Mouse (Mus musculus) frontal cortex, postnatal 25 days (tissue): Measurements from ENCODE around the gene Zglp1.

ENCODE experiments used
- DNase-seq, 2 experiments: peaks; one replicate each; pipeline ENCODE4 v3.0.0; 2022; ENCODE audit warnings: low spot score in 2 of 2

Gene Zglp1

DNA sequence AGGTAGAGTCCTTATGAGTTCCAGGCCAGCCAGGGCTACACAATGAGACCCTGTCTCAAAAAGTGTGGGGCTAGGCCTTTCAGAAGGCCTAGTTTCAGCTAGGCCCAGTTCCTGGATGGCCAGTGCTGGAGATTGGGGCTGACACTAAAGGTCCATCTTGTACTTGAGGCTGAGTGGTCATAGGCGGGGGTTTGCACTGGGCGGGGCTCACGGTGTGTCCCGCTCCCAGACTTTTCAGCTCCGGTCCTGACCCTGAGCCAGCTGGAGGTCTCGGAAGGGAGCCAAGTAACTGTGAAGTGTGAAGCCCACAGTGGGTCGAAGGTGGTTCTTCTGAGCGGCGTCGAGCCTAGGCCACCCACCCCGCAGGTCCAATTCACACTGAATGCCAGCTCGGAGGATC is 40.0 kb downstream of the Zglp1 start:
- no peak for DNase-seq

DNA sequence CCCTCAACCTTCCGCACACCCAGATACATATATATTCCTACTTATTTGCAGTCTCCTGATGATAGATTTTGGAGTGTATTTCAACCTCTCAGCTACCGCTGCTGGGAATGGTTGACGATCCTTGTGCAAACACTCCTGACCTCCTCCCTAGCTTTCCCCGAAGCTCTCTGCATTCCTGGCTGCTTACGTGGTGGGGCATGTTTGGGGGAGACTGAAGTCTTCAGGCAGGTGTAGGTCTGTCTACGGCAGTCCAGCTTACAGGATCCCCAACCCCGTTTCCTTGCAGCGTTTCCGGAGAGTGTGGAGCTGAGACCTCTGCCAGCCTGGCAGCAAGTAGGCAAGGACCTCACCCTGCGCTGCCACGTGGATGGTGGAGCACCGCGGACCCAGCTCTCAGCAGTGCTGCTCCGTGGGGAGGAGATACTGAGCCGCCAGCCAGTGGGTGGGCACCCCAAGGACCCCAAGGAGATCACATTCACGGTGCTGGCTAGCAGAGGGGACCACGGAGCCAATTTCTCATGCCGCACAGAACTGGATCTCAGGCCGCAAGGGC is 41.6 kb downstream of the Zglp1 start:
- no peak for DNase-seq

DNA sequence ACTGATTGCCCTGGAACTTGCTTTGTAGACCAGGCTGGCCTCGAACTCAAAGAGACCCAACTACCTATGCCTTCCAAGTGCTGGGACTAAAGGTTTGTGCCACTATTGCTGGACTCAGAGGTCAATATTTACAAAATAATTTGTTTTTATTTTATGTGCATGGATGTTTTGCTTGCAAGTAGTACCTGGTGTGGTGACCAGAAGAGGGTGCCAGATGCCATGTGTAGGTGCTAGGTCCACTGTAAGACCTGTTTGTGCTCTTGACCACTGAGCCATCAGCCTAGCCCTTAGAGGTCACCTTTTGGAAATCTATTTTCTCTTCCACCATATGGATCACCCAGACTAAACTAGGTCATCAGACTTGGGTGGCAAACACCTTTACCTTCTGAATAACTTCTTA is 44.2 kb downstream of the Zglp1 start:
- DNase-seq: no peak

DNA sequence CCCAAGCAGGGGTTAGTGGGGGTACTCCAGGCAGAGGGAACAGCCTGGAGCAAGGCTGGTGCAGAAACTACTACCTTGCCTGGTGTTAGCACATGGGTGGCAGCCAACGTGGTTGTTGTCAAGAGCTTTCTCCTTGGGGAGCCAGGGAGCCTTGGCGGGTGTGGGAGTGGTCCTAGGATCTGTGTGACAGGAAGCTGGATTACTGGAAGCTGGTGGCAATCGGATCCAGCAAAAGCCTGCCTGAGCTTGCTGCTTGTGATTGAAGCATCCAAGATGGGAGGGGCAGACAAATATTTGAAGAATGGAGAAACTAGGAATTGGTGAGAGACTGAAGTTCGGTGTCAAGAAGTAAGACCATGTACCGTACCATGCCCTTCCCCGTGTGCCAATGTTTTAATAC is 44.6 kb downstream of the Zglp1 start:
- DNase-seq: no peak

DNA sequence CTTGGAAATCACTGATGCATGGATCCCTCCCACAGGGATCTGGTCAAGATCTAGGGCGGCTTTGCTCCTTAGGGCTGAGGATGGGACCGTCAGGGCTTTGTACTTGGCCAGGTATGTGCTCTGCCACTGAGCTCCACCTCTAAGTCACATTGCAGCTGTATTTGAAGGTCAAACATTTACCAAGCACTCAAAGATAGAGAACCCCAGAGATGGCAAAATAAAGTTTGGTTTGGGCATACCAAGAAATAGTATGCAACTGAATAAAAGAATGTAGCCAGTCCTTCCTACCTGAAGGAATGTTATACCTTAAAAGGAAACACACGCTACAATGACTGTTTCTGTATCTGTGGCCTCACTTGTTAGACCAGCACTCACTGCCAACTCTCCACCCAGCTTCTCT is 45.5 kb downstream of the Zglp1 start:
- no peak for DNase-seq

DNA sequence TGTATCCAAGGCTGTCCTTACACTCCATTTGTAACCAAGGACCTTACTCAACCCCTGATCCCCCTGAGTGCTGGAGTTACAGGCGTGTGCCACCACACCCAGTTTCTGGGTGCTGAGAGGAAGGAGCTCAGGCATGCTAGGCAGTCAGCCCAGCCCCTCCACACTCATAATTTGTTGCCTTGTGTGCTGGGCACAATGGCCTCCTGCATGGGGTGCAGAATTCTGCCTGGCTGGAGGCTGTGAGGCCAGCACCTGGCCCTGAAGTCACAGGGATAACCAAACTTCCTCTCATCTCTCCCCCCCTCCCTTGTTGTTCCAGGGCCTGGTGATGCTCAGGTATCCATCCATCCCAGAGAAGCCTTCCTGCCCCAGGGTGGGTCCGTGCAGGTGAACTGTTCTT is 48.3 kb downstream of the Zglp1 start:
- DNase-seq: no peak

DNA sequence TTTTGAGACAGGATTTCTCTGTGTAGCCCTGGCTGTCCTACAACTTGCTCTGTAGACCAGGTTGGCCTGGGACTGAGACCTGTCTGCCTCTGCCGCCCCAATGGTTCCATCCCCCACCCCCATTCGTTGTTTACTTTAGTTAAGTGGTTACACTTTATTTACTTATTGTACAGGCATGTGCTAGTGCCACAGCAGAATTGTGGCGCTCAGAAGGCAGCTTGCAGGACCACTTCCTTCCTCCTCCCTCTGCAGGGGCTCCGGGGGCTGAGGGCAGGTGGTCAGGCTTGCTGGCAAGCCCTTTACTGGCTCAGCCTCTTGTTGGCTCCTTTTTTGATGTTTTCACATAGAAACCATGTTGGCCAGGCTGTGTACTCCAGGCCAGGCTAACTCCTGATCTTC is 49.7 kb downstream of the Zglp1 start:
- no peak for DNase-seq

DNA sequence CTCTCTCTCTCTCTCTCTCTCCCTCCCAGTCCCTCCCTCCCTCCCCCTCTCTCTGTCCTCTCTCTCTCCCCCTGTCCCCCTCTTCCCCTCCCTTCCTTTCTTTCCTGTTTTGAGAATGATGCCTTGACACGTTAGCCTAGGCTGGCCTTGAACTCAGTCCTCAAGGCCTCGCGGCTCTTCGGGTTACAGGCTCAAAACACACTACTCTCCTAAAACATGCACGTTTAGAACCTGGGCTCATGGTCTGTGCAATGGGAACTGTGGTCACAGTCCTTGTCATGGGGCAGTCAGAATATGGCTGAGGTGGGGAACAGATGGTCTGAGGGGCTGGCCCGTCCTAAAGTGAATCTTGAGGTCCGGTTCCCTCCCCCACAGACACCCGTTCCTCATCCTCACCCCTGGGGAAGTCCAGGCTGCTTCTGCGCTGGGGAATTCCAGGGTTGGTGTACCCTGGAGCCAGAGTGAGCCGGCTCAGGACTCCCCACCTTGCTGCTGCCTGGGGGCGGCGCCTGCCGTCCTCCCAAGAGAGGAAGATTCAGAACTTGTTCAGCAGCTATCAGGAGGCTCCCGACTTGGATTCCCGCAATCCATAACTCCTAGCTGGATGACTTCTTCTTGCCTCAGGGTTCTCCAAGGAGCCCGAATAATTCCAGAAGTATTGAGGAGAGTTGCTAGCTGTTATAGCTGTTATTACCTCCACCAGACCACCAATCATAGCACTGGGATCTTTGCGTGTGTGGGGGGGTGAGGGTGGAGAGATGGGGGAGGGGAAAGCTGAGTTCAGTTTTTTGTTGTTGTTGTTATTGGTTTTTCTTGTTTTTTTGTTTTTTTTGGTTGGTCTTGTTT is 50.3 kb downstream of the Zglp1 start:
- DNase-seq: no peak

DNA sequence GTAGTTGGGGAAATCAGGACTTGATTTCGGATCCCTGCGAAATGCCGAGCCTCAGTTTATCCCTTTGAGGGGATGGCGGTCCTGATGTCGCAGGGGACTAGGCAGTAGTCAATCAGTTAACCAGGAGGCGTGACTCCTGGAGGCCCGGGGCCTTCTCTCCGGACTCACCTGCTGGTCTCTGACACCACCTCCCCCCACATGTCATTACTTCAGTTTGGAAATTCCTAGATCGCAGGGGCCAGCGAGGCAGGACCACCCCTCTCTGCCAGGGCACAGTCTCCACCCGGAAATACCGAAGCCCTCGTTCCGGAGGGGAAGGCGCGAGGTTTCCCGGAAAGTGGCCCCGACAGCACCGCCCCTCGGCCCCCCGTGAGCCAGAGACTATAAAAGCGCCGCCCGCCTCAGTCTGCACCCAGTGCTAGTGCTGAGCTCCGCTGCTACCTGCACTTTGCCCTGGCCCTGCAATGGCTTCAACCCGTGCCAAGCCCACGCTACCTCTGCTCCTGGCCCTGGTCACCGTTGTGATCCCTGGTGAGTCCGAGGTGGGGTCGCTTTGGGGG is 51.2 kb downstream of the Zglp1 start, which contains the start of gene Icam1:
Gene Icam1, plus strand, starts transcription at position 415 of the 560 bp plus-strand sequence.
- DNase-seq: no peak

DNA sequence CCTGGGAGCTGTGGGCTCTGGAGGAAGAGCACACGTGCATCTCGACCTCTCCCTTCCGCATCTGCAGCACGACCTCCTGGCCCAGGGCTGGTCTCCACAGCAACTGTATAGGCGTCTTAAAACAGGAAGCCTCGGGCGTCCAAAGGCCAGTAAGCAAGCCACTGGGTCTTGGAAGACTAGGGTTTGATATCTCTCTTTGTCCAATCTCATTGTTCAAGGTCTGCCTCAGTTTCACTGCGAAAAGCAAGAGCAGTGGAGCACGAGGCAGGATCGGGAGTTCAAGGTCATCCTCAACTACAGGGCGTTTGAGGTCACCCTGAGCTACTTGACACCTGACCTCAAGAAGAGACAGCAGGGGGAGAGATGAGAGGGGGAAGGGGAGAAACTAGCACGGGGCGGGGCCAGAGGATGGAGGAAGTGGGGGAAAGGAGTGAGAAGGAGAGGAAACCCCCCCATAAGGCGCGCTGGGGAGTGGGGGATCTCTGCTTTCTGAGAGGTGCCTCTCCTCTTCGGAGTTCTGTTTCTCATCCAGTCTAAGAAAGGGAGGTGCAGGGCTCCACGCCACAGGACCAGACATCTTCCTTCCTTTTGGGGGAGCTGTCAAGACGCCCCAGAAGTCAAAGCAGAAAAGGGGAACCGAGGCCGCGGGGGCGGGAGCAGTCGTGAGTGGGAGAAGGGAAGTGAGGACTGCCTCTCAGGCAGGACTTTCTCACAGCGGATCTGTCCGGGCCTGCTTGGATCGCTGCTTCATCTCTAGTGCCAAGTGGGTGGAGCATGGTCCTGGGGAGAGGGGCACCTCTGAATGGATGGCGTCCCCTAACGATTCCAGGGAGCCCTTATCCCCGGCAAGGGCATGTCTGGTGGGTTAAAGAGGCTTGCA is 52.0 kb downstream of the Zglp1 start:
- no peak for DNase-seq
